Mouse (Mus musculus): ENCODE results near the gene Ccdc33. TPM values are rescaled to one million over a fixed set of nuclear protein-coding genes. Genes with fewer than 3 reads are reported as not detected.

Gene Ccdc33
- total RNA-seq, 4 experiments from 2014 or later = 0.49 to 2.4 (median 1.2) TPM; not detected in 1

GRCm38 (mm10) chr9:58011027-58011426 lies 107.6 kb downstream of the Ccdc33 start:
- DNase-seq = peak; percentile 74

- no peak for DNase-seq
Measured at GRCm38 (mm10) chr9:58009588-58009987, 109.0 kb downstream of the Ccdc33 start.

- DNase-seq = peak; percentile 95
Measured at GRCm38 (mm10) chr9:58009015-58009362, 109.6 kb downstream of the Ccdc33 start.

GRCm38 (mm10) chr9:58008336-58009014 lies 110.1 kb downstream of the Ccdc33 start:
- no peak for DNase-seq

GRCm38 (mm10) chr9:58005753-58006461 lies 112.7 kb downstream of the Ccdc33 start, which contains the start of gene Cyp11a1:
TSS of gene Cyp11a1 (plus strand) at chr9:58006411.
- DNase-seq = no peak

GRCm38 (mm10) chr9:58003272-58003671 lies 115.4 kb downstream of the Ccdc33 start:
- peak; percentile 79 for DNase-seq

- no peak for DNase-seq
Measured at GRCm38 (mm10) chr9:57999676-58000075, 118.9 kb downstream of the Ccdc33 start.

GRCm38 (mm10) chr9:57998685-57999084 lies 119.9 kb downstream of the Ccdc33 start:
- DNase-seq = no peak

GRCm38 (mm10) chr9:57998032-57998659 lies 120.5 kb downstream of the Ccdc33 start:
- no peak for DNase-seq

GRCm38 (mm10) chr9:57997511-57998031 lies 121.1 kb downstream of the Ccdc33 start:
- DNase-seq = no peak

- DNase-seq = no peak
Measured at GRCm38 (mm10) chr9:57995282-57995681, 123.3 kb downstream of the Ccdc33 start.

GRCm38 (mm10) chr9:57992781-57993591 lies 125.6 kb downstream of the Ccdc33 start:
- no peak for DNase-seq

GRCm38 (mm10) chr9:57992060-57992459 lies 126.6 kb downstream of the Ccdc33 start:
- DNase-seq = no peak

GRCm38 (mm10) chr9:57990438-57991110 lies 128.0 kb downstream of the Ccdc33 start:
- DNase-seq = no peak

- DNase-seq = no peak
Measured at GRCm38 (mm10) chr9:57989309-57989708, 129.3 kb downstream of the Ccdc33 start.

- no peak for DNase-seq
Measured at GRCm38 (mm10) chr9:57988098-57988497, 130.5 kb downstream of the Ccdc33 start.

- no peak for DNase-seq
Measured at GRCm38 (mm10) chr9:57986293-57986692, 132.3 kb downstream of the Ccdc33 start.

GRCm38 (mm10) chr9:57985304-57985703 lies 133.3 kb downstream of the Ccdc33 start:
- DNase-seq = no peak

GRCm38 (mm10) chr9:57980570-57980969 lies 138.1 kb downstream of the Ccdc33 start:
- DNase-seq = no peak

- DNase-seq = no peak
Measured at GRCm38 (mm10) chr9:57978858-57979257, 139.8 kb downstream of the Ccdc33 start.
